Mouse (Mus musculus) testis, postnatal 10 days (tissue): Measurements from ENCODE around the gene Irf7.

Source experiments
- DNase-seq: peaks from one replicate; pipeline ENCODE4 v3.0.0; 2021; ENCODE audit warnings: low spot score

Irf7 gene

DNA sequence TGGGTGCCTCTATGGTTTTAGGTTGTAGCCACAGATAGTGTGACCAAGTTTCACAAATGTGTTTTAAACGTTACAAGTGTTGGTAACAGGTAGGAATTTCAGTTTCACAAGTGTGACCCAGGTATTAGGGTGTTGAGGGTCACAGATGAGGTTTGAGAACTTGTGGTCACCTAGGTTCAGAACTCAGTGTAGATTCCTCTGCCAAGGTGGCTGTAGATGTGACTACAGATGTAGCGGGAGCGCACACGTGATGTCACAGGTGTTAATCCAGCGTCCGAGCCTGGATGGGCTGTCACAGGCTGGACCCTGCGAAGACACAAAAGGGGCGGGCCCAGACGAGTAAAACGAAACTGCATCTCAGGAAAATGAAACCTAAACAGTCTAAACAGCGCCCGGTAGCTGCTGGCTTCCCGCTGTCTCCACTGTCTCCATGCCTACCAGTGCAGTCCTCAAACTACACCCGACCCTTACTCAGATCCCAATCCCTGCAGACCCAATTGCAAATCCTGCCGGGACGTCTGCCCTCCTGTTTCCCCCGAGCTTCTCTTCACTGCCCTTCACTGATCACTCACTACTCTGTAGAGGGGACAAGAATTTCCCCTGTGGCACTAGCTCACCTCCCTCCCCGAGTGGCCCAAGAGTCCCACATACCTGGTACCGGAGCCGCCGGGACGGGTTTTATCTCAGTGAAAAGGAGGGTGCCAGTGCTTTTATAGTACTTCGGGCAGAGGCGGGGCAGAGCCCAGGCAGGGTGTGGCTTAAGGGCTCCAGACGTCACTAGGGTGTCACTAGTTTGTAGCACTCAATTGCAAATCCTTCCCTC lies at the start of gene Irf7:
TSS of gene Irf7 (minus strand) at position 743 of the 823 bp plus-strand sequence.
- DNase-seq = peak; percentile 69

GRCm38 (mm10) chr7:141315974-141316373 lies 49.7 kb upstream of the Irf7 start:
- DNase-seq = peak; percentile 74

DNA sequence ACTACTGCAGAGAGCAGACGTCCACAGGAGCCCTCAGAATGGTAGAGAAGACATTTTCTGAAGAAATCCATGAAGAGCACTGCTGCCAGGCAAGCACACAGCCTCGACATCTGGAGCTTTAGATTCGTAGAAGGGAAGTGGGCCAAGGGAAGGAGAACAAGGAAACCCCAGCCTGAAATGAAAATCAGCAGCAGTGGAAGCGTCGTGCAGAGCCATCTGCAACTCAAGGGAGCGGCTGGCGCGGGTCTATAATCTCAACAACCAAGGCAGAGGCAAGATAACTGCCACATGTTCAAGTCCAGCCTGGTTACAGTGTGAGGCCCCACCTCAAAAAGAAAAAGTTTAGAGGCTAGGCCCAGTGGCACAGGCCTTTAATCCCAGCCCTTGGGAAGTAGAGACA lies 48.8 kb upstream of the Irf7 start:
- DNase-seq = no peak

DNA sequence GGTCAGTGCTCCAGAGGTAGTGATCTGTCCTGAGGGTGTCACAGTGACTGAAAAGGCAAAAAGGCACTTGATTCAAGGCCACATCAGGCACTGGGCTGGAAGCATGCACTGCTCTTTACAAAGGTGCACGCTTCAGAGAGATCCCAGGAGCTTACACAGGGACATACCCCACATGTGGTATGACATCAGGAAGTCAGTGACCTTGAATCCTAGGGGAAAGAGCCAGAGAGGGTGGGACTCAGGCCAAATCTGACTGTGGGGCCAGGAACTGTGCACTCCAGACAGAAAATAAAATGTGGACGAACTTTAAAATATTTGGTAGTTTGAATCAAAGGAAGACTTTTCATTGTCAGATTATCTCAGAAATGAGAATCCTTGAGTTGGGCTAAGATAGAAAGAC lies 48.1 kb upstream of the Irf7 start:
- DNase-seq = no peak

DNA sequence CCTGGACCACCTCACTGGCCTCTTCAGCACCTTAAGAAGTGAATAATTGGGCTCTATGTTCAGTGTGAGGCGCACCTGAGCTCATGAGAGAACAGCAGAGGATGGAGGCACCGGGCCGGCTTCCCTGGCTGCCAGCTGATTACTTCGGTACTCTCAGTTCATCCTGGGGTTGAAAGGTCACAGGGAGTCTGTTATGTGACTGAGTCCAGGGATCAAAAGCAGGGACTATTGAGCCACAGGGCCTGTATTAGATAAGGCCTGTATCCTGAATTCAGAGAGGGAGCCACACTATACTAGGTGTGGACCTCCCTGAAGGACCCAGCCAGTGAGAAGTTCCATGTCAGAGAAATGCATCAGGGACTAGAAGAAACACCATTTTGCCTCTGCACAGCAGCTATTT lies 38.3 kb upstream of the Irf7 start:
- DNase-seq = no peak

GRCm38 (mm10) chr7:141302702-141303268 lies 36.5 kb upstream of the Irf7 start:
- no peak for DNase-seq

- DNase-seq = no peak
Observed at GRCm38 (mm10) chr7:141301386-141301785, 35.1 kb upstream of the Irf7 start.

DNA sequence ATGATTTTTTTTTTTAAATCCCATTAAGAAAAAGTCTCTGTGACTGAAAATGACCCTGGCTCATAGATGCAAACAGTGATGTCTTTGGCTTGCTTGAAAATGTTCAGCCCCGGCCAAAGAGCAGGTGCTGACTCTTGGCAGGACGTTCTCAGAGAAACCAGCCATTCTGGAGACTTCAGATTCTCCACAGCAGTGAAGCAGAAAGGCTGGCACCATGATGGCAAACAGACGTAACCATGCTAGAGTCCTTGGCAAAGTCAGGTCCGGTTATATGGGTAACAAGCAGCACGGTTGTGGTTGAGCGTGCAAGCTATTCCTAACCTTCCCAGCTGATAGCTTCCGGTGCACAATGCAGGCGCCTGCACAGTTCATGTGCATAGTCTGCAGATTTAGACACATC lies 32.9 kb upstream of the Irf7 start:
- DNase-seq = no peak

GRCm38 (mm10) chr7:141297926-141298650 lies 31.8 kb upstream of the Irf7 start:
- DNase-seq = no peak

- DNase-seq = no peak
Observed at GRCm38 (mm10) chr7:141294479-141294878, 28.2 kb upstream of the Irf7 start.

- DNase-seq = peak; percentile 70
Observed at GRCm38 (mm10) chr7:141293852-141294471, 27.7 kb upstream of the Irf7 start.

DNA sequence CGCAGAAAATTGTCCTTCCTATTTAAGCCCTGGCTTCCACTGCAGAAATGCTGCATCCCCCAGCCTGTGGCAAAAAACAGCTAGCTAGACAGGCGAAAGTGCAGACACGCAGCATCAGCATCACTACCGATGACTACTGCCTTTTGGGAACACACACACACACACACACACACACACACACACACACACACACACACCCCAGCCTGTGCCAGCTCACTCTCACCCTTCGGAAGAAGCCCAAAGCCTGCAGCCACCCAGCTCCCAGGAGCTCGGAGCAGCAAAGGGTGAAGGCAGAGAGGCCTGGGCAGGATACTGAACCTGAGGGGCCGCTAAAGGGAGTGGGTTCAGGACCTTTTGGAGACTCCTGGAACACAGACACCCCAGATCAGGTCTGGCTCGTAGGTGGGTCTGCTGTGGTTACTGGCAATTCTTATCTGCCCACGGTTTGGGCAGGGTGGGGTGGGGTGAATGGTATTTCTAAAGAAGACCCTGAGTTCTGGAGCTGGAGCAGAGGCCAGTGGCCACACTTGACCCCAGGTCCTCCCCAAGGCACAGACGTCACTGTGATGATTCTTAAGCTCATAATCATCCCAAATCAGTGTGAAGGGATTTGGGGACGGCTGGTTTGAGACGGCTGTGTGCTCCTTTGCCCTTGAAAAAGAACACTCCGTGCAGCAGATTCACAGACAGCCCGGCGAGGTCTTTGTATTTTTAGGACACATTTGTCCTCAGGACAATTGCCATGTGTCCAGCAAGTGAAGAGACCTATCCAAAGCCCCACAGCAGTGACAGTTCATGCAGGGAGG lies 26.5 kb upstream of the Irf7 start:
- peak; percentile 60 for DNase-seq

GRCm38 (mm10) chr7:141291921-141292582 lies 25.8 kb upstream of the Irf7 start, which contains the start of gene Drd4:
TSS of gene Drd4 (plus strand) at chr7:141292006.
- peak; percentile 81 for DNase-seq

DNA sequence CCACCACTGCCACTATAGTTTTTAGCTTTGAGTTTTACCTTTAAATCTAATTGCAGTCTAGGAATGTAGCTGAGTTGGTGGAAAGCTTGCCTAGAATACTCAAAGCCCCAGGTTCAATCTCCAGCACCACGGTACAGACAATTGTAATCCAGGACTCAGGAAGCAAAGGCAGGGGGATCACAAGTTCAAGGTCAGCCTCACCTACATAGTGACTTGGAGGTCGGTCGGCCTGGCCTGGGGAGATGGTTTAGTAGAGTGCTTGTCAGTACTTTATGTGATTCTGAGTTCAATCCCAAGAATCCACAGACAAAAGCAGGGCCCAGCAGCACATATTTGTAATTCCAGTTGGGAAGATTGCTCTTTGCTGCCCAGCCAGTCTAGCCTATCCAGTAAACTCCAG lies 21.8 kb upstream of the Irf7 start:
- no peak for DNase-seq

DNA sequence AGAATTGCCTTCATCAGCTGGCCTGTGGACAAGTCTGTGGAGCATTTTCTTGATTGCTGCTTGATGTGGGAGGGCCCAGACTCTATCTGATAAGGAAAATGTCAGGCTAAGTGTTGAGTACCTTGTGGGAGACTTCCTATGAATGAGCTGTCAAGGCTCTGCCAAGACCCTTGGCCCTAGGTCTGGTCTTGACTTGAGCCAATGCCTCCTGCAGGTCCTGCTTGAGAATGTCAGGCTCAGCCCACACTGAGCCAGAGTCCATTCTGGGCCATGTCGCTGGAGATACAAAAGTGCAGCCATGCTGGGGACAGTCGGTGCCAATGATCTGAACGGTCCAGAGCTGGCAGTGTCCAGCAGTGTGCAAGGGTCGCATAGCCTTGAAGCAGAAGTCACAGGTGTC lies 16.5 kb upstream of the Irf7 start:
- DNase-seq = no peak

DNA sequence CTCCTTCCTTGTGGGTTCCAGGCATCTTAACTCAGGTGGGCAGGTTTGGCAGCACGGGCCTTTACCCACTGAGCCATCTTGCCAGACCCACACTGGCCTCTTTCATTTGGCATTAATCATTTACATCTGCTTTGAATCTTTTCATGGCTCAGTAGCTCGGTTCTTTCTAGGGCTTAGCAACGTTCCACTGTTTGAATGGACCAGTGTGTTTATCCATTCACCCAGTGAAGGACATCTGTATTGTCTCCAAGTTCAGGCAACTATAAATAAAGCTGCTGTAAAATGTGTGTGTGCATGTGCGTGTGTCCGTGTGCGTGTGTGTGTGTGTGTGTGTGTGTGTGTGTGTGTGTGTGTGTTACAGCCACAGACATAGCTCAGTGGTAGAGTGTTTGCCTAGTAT lies 15.2 kb upstream of the Irf7 start:
- DNase-seq = no peak

DNA sequence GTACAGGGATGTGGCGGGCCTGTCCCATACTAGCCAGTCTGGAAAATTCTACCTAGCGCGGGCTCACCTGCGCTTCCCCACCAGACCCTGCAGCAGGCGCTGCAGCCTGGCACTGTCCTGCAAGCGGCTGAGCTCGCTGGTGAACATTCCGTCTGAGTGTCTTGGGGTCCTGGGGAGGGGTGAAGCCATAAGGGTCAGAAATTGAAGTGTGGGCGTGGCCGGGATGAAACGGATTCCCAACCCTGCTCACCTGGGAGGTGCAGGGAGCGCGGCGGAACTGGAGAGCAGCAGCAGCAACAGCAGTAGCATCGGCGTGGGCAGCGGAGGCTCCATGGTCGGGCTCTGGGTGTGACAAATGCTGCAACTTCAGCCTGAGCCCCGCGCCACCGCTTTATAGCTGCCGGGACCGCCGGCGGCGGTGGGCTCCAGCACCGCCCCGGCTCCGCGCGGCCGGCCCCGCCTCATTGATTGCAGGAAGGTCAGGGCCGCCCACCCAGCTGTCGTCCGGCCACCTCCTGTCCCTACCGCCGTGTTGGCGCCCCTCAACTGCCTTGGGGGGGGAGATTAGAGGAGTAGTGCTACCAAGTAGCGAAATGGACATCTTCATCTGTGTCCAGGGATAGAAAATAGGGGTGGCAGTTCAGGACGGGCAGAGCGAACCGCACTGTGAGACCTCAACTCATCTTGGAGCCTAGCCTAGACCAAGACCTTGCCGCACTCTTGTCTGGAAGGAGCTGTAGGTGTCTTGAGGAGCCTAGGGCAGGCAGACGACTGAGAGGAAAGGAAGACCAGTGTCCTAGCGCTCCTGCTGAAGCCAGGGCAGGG lies 12.7 kb upstream of the Irf7 start, which contains the start of gene Sct:
TSS of gene Sct (minus strand) at position 368 of the 825 bp plus-strand sequence.
- peak; percentile 66 for DNase-seq

DNA sequence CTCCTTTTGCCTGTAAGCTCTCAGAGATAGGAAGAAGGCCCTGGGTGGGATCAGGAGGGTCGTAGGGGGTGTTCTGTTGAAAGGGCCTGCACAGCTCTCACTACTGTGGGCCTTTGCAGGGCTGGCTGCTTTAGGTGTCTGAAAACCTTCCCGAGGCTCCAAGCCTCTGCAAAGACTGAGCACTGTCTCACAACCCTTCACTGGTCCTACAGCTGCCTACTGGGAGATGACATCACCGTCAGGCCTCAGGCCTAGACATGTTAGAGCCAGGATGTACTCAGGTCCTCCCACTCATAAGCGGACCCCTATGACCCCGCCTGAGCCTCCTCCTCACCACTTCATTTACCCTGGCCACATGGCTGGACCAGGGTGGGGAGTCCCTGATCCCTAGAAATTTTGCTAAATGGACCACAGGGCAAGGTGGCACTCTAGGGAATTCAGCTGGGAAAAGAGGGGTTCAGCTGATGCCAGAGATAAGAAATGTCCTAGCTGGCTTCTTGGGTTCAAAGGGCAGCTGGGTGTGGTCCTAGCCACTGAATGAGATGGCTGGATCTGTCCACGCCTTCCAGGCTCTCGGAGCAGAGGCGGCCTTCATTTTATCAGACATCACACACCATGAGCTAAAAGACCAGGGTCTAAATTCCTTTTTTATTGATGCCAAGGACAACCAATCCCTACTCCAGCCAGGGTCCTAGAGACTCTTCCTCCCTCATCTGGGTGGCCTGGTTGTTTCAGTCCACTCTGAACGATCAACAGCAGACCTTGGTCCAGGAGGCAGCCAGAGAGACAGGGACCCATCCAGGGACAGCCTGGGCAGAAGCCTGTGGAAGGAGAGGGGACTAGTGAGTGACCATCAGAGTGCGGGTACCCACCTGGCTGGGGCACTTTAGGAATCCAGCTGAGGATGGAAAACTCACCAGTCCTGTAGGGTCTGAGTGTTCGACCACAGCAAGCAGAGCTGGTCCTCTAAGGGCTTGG lies 11.7 kb upstream of the Irf7 start:
- DNase-seq = no peak

DNA sequence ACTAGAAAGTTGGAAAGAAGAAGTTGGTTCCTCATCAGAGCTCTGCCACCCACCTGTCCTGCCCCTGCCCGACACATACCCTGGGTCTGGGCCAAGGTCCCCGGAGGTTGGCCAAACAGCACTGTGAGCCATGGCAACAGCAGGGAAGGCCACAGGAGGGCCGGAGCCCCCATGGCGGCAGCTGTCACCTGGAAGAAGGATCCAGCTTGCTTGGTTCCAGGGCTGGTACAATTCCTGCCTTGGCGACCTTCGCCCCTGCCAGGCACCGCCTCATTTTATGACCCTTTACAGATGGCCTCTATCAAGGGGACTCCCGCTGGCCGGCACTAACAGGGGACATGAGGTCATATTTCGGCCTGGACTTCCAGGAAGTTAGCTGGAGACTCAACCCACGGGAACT lies 10.3 kb upstream of the Irf7 start, which contains the start of gene Cdhr5:
TSS of gene Cdhr5 (minus strand) at position 241 of the 400 bp plus-strand sequence.
- DNase-seq = no peak
